Mouse (Mus musculus) midbrain, embryonic 16.5 days (tissue): ENCODE data around the gene Irx6. TPM values are rescaled to one million over a fixed set of nuclear protein-coding genes. Genes with fewer than 3 reads are reported as not detected.

Source experiments
- ATAC-seq: fragments of 200-750 bp; cut with Nextera tagmentation; 2 replicates; pipeline ENCODE4 v1.8.0; 2017; ENCODE audit warnings: moderate TSS enrichment
- H3K27ac ChIP-seq: fragments of 300-500 bp; sonication (generic); 2 replicates; pipeline ENCODE4 v1.5.1; 2014; ENCODE audit warnings: mild to moderate bottlenecking, low read length, mixed read lengths
- H3K27me3 ChIP-seq: fragments of 300-500 bp; sonication (generic); 2 replicates; pipeline ENCODE4 v1.6.1; 2014; ENCODE audit warnings: low read depth, low read length, mixed read lengths; ENCODE audit not compliant: control insufficient read depth, insufficient read depth
- H3K36me3 ChIP-seq: fragments of 300-500 bp; sonication (generic); 2 replicates; pipeline ENCODE4 v1.6.1; 2014; ENCODE audit warnings: mild to moderate bottlenecking, low read length, moderate library complexity, mixed read lengths; ENCODE audit not compliant: control insufficient read depth, insufficient read depth
- H3K4me1 ChIP-seq: fragments of 300-500 bp; sonication (generic); 2 replicates; pipeline ENCODE4 v1.6.1; 2014; ENCODE audit warnings: mild to moderate bottlenecking, low read length, mixed read lengths; ENCODE audit not compliant: control insufficient read depth, insufficient read depth
- H3K4me2 ChIP-seq: fragments of 300-500 bp; sonication (generic); 2 replicates; pipeline ENCODE4 v1.6.1; 2014; ENCODE audit warnings: mild to moderate bottlenecking, low read length, mixed read lengths
- H3K4me3 ChIP-seq: fragments of 300-500 bp; sonication (generic); 2 replicates; pipeline ENCODE4 v1.5.1; 2014; ENCODE audit warnings: low read depth, mild to moderate bottlenecking, low read length, moderate library complexity, mixed read lengths
- H3K9ac ChIP-seq: fragments of 300-500 bp; sonication (generic); 2 replicates; pipeline ENCODE4 v1.6.1; 2014; ENCODE audit warnings: low read depth, low read length, mixed read lengths
- H3K9me3 ChIP-seq: fragments of 300-500 bp; sonication (generic); replicated peaks from 2 replicates; pipeline ENCODE4 v1.6.1; 2014; ENCODE audit warnings: mild to moderate bottlenecking, low read length, mixed read lengths; ENCODE audit not compliant: control insufficient read depth, poor library complexity, severe bottlenecking
- WGBS: fragments of 180-500 bp; shearing (Covaris S2); extraction: QIAGEN DNeasy Blood & Tissue Kit; methylation state at CpG from one replicate; pipeline ENCODE4 v1.1.7; 2014; 5-methylcytosine and 5-hydroxymethylcytosine counted together
- polyA plus RNA-seq: library from polyadenylated mRNA; unstranded; fragments of >200 nt; fragmentation: Nextera tagmentation; extraction: Ambion mirVana; gene quantifications from 2 replicates; pipeline ENCODE4 v1.2.1, GENCODE M21; 2015

Irx6 gene
- polyA plus RNA-seq, result 6.0 and 7.6 TPM in 2 replicates

DNA sequence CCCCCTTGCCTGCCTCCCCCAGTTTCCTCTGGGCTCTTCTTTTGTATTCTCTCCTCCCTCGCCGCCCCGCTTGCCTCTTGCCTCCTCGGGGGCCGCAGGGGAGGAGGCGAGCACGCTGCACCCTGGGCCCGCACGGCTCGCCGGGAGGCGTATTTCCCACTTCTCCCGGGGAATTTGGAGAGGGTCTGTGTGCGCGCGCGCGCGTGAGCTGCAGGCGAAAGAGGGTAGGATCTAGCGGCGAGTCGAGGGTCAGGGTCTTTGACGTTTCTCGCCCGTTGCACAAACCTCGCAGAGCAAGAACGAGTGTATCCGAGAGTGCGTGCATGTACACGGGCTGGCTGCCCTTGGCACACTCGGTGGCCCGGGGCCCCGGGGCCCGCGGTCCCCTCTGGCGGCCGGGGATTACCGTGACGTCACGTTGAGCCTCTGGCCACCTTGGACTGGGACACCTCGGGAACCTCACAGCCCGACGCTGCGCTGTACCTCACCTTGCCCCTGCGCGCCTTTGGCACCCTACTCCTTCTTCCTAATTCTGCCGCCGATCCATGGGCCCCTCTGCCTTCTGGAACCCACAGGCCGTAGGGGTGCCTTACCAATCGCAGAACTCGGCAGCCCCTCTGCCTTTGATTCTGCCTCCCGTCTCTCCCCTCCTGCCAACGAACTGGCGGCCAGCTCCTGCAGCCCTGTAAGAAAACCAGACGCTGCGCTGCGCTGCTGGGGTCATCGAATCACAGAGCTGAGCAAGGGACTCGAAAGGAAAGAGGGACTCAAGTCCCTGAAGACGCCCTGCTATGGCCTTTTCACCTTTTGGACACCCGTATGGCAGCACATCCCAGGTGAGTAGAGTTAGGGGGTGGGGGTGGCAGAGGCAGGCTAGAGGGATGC lies at the start of gene Irx6:
Irx6 (plus strand) TSS at position 45 of the 885 bp plus-strand sequence.
- Histone ChIP-seq H3K27me3 (peaks cover 38% of the 10 kb centered on the region), H3K27ac (peak within 1 kb of the TSS; percentile 51; the same call in 1 of the 2 replicates), H3K9ac (peak within 1 kb of the TSS; percentile 50), H3K4me2 (peak within 1 kb of the TSS; percentile 70), H3K9me3 (no peaks in the 10 kb centered on the region), H3K4me3 (peak within 1 kb of the TSS; percentile 41), H3K4me1 (peaks cover 31% of the 10 kb centered on the region), H3K36me3 (no peaks in the 10 kb centered on the region)
- ATAC-seq, result peak; percentile 39; the same call in 1 of the 2 replicates
- WGBS, result under 1% methylated on average over 58 of the region's 62 CpGs

- WGBS, result 55% methylated on average over 14 of the region's 14 CpGs
- no peaks in the 10 kb centered on the region for H3K9me3 ChIP-seq
- no peaks in the 10 kb centered on the region for H3K27me3 ChIP-seq
- H3K4me2 ChIP-seq, result no peak overlapping the region
- H3K9ac ChIP-seq, result no peak overlapping the region
- H3K4me3 ChIP-seq, result no peak overlapping the region
- H3K36me3 ChIP-seq, result no peaks in the 10 kb centered on the region
- ATAC-seq, result no peak
- H3K27ac ChIP-seq, result no peak overlapping the region
- H3K4me1 ChIP-seq, result no peaks in the 10 kb centered on the region
Observed at GRCm38 (mm10) chr8:92628711-92629650, 45.1 kb upstream of the Irx6 start.

DNA sequence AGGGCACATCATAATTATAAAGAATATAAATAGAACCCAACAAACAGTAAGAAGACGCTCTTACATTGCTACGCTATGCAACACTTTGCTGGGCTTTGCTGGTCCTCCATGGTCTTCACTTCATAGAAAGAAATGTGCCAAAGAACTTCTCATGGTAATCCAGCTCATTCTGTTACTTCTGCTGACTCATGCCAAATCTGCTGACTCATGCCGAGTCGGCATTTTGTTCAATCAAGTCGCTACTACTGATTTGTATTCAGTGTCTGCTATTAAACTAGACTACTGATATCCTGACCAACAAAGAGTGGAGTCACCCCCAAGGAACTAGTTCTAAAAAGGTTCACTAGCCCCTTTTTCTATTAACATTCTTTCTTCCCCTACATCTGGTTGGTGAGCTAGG lies 40.9 kb upstream of the Irx6 start:
- Histone ChIP-seq H3K4me3 (no peak overlapping the region), H3K27ac (no peak overlapping the region), H3K36me3 (no peaks in the 10 kb centered on the region), H3K27me3 (no peaks in the 10 kb centered on the region), H3K9ac (no peak overlapping the region), H3K9me3 (no peaks in the 10 kb centered on the region), H3K4me2 (no peak overlapping the region), H3K4me1 (no peaks in the 10 kb centered on the region)
- ATAC-seq, result no peak
- WGBS, result 97% methylated on average over 5 of the region's 5 CpGs

GRCm38 (mm10) chr8:92640820-92641219 lies 33.3 kb upstream of the Irx6 start:
- no peak overlapping the region for H3K4me2 ChIP-seq
- 86% methylated on average over 8 of the region's 8 CpGs for WGBS
- no peak for ATAC-seq
- no peaks in the 10 kb centered on the region for H3K4me1 ChIP-seq
- no peaks in the 10 kb centered on the region for H3K36me3 ChIP-seq
- H3K9me3 ChIP-seq, result no peaks in the 10 kb centered on the region
- no peak overlapping the region for H3K4me3 ChIP-seq
- H3K27ac ChIP-seq, result no peak overlapping the region
- no peak overlapping the region for H3K9ac ChIP-seq
- H3K27me3 ChIP-seq, result no peaks in the 10 kb centered on the region

GRCm38 (mm10) chr8:92646637-92647036 lies 27.5 kb upstream of the Irx6 start:
- H3K4me1 ChIP-seq, result no peaks in the 10 kb centered on the region
- WGBS, result 49% methylated on average over 2 of the region's 2 CpGs
- no peak overlapping the region for H3K9ac ChIP-seq
- no peaks in the 10 kb centered on the region for H3K9me3 ChIP-seq
- H3K4me2 ChIP-seq, result no peak overlapping the region
- ATAC-seq, result no peak
- no peak overlapping the region for H3K27ac ChIP-seq
- H3K27me3 ChIP-seq, result no peaks in the 10 kb centered on the region
- no peaks in the 10 kb centered on the region for H3K36me3 ChIP-seq
- H3K4me3 ChIP-seq, result no peak overlapping the region

DNA sequence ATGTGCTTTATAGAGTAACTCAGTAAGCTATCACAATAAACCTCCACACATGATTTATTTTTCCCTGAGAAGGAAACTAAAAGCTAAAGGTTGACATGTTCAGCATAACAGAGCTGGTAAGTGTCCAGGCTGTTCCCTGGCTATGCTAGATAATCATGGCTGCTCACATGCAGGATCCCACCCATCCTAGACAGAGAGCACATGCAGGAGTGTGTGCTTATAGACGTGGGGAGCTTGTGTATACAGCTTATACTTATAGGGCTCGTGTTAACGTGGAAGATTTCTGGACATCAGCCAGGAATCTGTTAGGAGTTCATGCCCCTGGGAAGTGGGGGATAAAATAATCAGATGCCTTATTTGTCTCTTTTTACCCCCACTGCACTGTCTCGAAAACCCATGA lies 9.9 kb upstream of the Irx6 start:
- 37% methylated on average over 4 of the region's 4 CpGs for WGBS
- no peaks in the 10 kb centered on the region for H3K4me1 ChIP-seq
- peaks cover 5% of the 10 kb centered on the region; the same call in 1 of the 2 replicates for H3K27me3 ChIP-seq

DNA sequence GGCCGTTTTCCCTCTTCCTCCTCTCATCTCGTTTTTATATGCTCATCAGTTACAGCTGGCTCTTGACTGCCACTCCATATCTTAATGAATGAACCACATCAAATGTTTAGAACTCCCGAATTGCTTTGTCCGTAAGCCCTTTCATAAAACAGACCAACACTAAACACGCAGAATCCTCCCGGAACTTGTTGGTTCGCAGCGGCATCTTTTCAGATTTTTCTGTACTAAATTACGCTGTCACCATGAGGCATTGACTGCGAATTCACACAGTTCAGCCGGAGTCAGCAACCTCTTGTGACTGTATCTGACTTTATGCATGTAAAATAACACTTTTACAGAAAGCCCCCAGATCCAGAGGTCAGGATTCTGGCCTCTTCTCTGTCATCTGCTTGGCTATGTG lies 3.9 kb upstream of the Irx6 start:
- peaks cover 14% of the 10 kb centered on the region for H3K27me3 ChIP-seq
- peaks cover 31% of the 10 kb centered on the region for H3K4me1 ChIP-seq
- ATAC-seq, result no peak
- no peaks in the 10 kb centered on the region for H3K36me3 ChIP-seq
- H3K9me3 ChIP-seq, result no peaks in the 10 kb centered on the region
- H3K27ac ChIP-seq, result peak overlapping the region; percentile 39; the same call in 1 of the 2 replicates
- WGBS, result 12% methylated on average over 11 of the region's 11 CpGs
- H3K4me3 ChIP-seq, result peak overlapping the region; percentile 7; the same call in 1 of the 2 replicates
- H3K4me2 ChIP-seq, result peak overlapping the region; percentile 36
- no peak overlapping the region for H3K9ac ChIP-seq

More for the DNA sequence above, 9.9 kb upstream of the Irx6 start:
- Histone ChIP-seq H3K36me3 (no peaks in the 10 kb centered on the region), H3K27ac (no peak overlapping the region), H3K4me3 (no peak overlapping the region), H3K9ac (no peak overlapping the region), H3K4me2 (no peak overlapping the region), H3K9me3 (no peaks in the 10 kb centered on the region)
- no peak for ATAC-seq

- Histone ChIP-seq H3K4me3 (peak overlapping the region; percentile 7; the same call in 1 of the 2 replicates), H3K9me3 (no peaks in the 10 kb centered on the region), H3K27me3 (peaks cover 18% of the 10 kb centered on the region), H3K27ac (peak overlapping the region; percentile 39; the same call in 1 of the 2 replicates), H3K9ac (no peak overlapping the region), H3K36me3 (no peaks in the 10 kb centered on the region), H3K4me1 (peaks cover 31% of the 10 kb centered on the region), H3K4me2 (peak overlapping the region; percentile 36)
- 8% methylated on average over 12 of the region's 12 CpGs for WGBS
- ATAC-seq, result no peak; the same call in 1 of the 2 replicates
Observed at GRCm38 (mm10) chr8:92670656-92671195, 3.4 kb upstream of the Irx6 start.
